Mouse (Mus musculus): ENCODE data around the gene Slco6d1. TPM values are rescaled to one million over a fixed set of nuclear protein-coding genes. Genes with fewer than 3 reads are reported as not detected.

The Slco6d1 gene
- polyA plus RNA-seq, 1 experiment from 2014 or later: not detected

GRCm38 (mm10) chr1:98545372-98545771 is 124.4 kb downstream of the Slco6d1 start:
- no peak overlapping the region for H3K4me2 ChIP-seq (ENCODE audit: low read depth, low read length)
- no peaks in the 10 kb centered on the region for H3K4me1 ChIP-seq (ENCODE audit: control insufficient read depth, low read depth, low read length)
- ATAC-seq (ENCODE audit: low read depth): no peak
- no peak overlapping the region for H3K4me3 ChIP-seq (ENCODE audit: low read depth, low read length)
- WGBS (ENCODE audit: insufficient replicate concordance): 22% methylated on average over 2 of the region's 2 CpGs
- H3K27ac ChIP-seq (ENCODE audit: low read length): no peak overlapping the region
- H3K36me3 ChIP-seq (ENCODE audit: control insufficient read depth, insufficient read depth): no peaks in the 10 kb centered on the region
- H3K27me3 ChIP-seq (ENCODE audit: control insufficient read depth, insufficient read depth, low read depth, low read length): no peaks in the 10 kb centered on the region
- H3K9me3 ChIP-seq (replicated peaks; ENCODE audit: control insufficient read depth, low read length): no peaks in the 10 kb centered on the region
- H3K9ac ChIP-seq (ENCODE audit: low read depth, low read length): no peak overlapping the region

- no peak for ATAC-seq (ENCODE audit: low read depth)
- 40% methylated on average over 2 of the region's 2 CpGs for WGBS (ENCODE audit: insufficient replicate concordance)
- Histone ChIP-seq H3K4me2 (ENCODE audit: low read depth, low read length) (no peak overlapping the region), H3K27me3 (ENCODE audit: control insufficient read depth, insufficient read depth, low read depth, low read length) (no peaks in the 10 kb centered on the region), H3K4me3 (ENCODE audit: low read depth, low read length) (no peak overlapping the region), H3K9me3 (replicated peaks; ENCODE audit: control insufficient read depth, low read length) (no peaks in the 10 kb centered on the region), H3K4me1 (ENCODE audit: control insufficient read depth, low read depth, low read length) (no peaks in the 10 kb centered on the region), H3K9ac (ENCODE audit: low read depth, low read length) (no peak overlapping the region), H3K36me3 (ENCODE audit: control insufficient read depth, insufficient read depth) (no peaks in the 10 kb centered on the region), H3K27ac (ENCODE audit: low read length) (no peak overlapping the region)
Observed at GRCm38 (mm10) chr1:98554388-98554787, 133.5 kb downstream of the Slco6d1 start.

- Histone ChIP-seq H3K9me3 (replicated peaks; ENCODE audit: control insufficient read depth, low read length) (no peaks in the 10 kb centered on the region), H3K27me3 (ENCODE audit: control insufficient read depth, insufficient read depth, low read depth, low read length) (no peaks in the 10 kb centered on the region), H3K9ac (ENCODE audit: low read depth, low read length) (no peak overlapping the region), H3K4me2 (ENCODE audit: low read depth, low read length) (no peak overlapping the region), H3K4me1 (ENCODE audit: control insufficient read depth, low read depth, low read length) (no peaks in the 10 kb centered on the region), H3K36me3 (ENCODE audit: control insufficient read depth, insufficient read depth) (no peaks in the 10 kb centered on the region), H3K27ac (ENCODE audit: low read length) (no peak overlapping the region), H3K4me3 (ENCODE audit: low read depth, low read length) (no peak overlapping the region)
- no peak for ATAC-seq (ENCODE audit: low read depth)
Observed at GRCm38 (mm10) chr1:98565701-98566100, 144.8 kb downstream of the Slco6d1 start.

Small RNA genes within 50 kb of the gene (microRNA-seq; reads per million reads assigned to microRNA genes)
- gene Gm26134: not detected

All from liver, embryonic 16.5 days (tissue).